Mouse (Mus musculus): ENCODE measurements at regions not wholly inside any gene's neighbourhood (a gene's known extent, or its start where the extent isn't known, plus 50 kb on each side); places are given as distances from the start of the nearest gene placed in this dataset.
"Not testable (repeated sequence)": the region's sequence is repeated elsewhere in the genome, so short reads cannot be mapped to it uniquely, and the experiment has no call there.

DNA sequence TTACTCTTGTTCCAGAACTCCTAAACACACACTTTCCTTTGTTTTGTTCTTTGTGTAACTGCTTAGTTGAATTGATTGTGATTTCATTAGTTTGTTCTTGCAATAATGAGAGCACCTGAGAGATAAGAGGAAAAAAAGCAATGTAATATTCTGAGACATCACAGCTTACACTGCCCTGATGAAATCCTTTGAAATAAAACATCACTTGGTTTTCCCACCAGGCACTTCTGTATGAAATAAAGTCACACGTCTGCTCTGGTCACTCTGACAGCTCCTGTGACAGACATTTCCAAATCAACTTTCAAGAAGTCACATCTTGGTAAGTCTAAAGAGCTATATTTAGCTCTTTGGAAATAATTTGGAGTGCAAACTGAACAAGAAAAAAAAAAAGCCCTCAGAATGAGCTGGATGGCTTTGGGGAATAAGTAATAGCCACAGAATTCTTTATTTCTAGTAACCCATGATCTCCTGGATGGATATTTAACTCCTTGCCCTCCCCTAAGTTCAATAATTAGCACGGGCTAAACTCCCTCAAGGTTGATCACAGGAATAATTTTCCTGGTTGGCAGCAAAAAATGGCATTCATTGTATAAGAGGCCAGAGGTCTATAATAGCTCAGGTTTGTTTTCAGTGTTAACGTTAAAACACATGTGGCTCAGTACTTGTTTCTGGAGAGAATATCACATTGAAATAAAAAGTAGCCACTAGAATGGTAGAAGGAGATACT is 452.4 kb upstream of the Kif18a start:
- Histone ChIP-seq H3K9ac (ENCODE audit: low read depth, low read length) (no peak overlapping the region), H3K27ac (ENCODE audit: low read depth, low read length) (no peak overlapping the region), H3K9me3 (ENCODE audit: control insufficient read depth, low read length) (no peaks in the 10 kb centered on the region), H3K4me2 (replicated peaks; ENCODE audit: low read depth, low read length) (no peak overlapping the region), H3K27me3 (ENCODE audit: control insufficient read depth, insufficient read depth, low read length) (no peaks in the 10 kb centered on the region), H3K4me1 (ENCODE audit: control insufficient read depth, insufficient read depth, low read length) (no peaks in the 10 kb centered on the region), H3K36me3 (ENCODE audit: control insufficient read depth, insufficient read depth, low read length) (no peaks in the 10 kb centered on the region), H3K4me3 (ENCODE audit: low read length) (no peak overlapping the region)
- no peak for ATAC-seq (ENCODE audit: low FRiP score, low TSS enrichment)
- 57% methylated on average over 3 of the region's 3 CpGs for WGBS

DNA sequence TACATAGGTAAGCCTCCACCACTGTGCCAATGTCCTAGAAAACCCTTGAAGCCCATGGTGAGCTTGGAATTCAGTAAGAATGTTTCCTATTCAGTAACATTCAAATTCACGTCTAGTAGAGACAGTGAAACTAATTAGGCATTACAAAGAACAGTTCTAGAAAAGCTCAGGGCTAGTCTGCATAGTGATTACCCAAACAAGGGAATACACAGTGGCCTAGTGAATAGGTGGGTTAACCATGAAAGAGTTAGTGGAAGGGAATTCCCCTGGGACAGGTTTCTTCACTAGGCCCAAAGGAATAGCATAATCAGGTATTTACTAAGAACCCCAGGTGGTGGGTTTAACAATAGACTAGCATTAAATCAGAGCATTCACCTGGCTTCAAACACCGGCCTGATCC is 436.7 kb upstream of the Kif18a start:
- not testable (repeated sequence) for H3K4me2 ChIP-seq (replicated peaks; ENCODE audit: low read depth, low read length); H3K9ac ChIP-seq (ENCODE audit: low read depth, low read length); ATAC-seq (ENCODE audit: low FRiP score, low TSS enrichment); H3K4me3 ChIP-seq (ENCODE audit: low read length); H3K4me1 ChIP-seq (ENCODE audit: control insufficient read depth, insufficient read depth, low read length); H3K27ac ChIP-seq (ENCODE audit: low read depth, low read length); H3K9me3 ChIP-seq (ENCODE audit: control insufficient read depth, low read length); H3K36me3 ChIP-seq (ENCODE audit: control insufficient read depth, insufficient read depth, low read length); H3K27me3 ChIP-seq (ENCODE audit: control insufficient read depth, insufficient read depth, low read length)
- WGBS = 69% methylated on average over 2 of the region's 2 CpGs

- Histone ChIP-seq H3K4me3 (ENCODE audit: low read length) (no peak overlapping the region), H3K9me3 (ENCODE audit: control insufficient read depth, low read length) (no peaks in the 10 kb centered on the region), H3K27me3 (ENCODE audit: control insufficient read depth, insufficient read depth, low read length) (no peaks in the 10 kb centered on the region), H3K4me2 (replicated peaks; ENCODE audit: low read depth, low read length) (no peak overlapping the region), H3K27ac (ENCODE audit: low read depth, low read length) (no peak overlapping the region), H3K36me3 (ENCODE audit: control insufficient read depth, insufficient read depth, low read length) (no peaks in the 10 kb centered on the region), H3K4me1 (ENCODE audit: control insufficient read depth, insufficient read depth, low read length) (no peaks in the 10 kb centered on the region), H3K9ac (ENCODE audit: low read depth, low read length) (no peak overlapping the region)
- no peak for ATAC-seq (ENCODE audit: low FRiP score, low TSS enrichment)
- WGBS = 90% methylated on average over 3 of the region's 3 CpGs
These were observed 432.5 kb upstream of the Kif18a start for GRCm38 (mm10) chr2:108848051-108848450.

DNA sequence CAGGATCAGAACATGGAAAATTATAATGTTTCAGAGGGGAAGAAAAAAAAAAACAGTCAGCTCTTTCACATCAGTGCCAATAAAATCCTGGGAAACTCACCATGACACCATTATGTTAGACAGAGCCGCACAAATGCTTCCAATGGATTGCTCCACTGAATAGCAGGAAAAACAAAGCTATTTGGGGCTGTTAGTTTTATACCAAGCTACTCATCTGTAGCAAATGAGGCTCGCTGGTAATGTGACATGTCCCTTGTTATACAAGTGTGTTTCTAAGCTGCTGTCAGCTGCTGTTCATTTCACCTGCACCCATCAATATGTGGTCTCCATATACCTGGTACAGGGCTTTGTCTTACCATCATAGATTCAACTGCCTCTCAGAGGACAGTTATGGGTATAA is 426.1 kb upstream of the Kif18a start:
- H3K9me3 ChIP-seq (ENCODE audit: control insufficient read depth, low read length) = no peaks in the 10 kb centered on the region
- no peak for ATAC-seq (ENCODE audit: low FRiP score, low TSS enrichment)
- H3K4me1 ChIP-seq (ENCODE audit: control insufficient read depth, insufficient read depth, low read length) = no peaks in the 10 kb centered on the region
- H3K27me3 ChIP-seq (ENCODE audit: control insufficient read depth, insufficient read depth, low read length) = no peaks in the 10 kb centered on the region
- no peaks in the 10 kb centered on the region for H3K36me3 ChIP-seq (ENCODE audit: control insufficient read depth, insufficient read depth, low read length)
- H3K9ac ChIP-seq (ENCODE audit: low read depth, low read length) = no peak overlapping the region
- no peak overlapping the region for H3K4me2 ChIP-seq (replicated peaks; ENCODE audit: low read depth, low read length)
- H3K4me3 ChIP-seq (ENCODE audit: low read length) = no peak overlapping the region
- WGBS = 30% methylated on average over 2 of the region's 2 CpGs
- no peak overlapping the region for H3K27ac ChIP-seq (ENCODE audit: low read depth, low read length)

DNA sequence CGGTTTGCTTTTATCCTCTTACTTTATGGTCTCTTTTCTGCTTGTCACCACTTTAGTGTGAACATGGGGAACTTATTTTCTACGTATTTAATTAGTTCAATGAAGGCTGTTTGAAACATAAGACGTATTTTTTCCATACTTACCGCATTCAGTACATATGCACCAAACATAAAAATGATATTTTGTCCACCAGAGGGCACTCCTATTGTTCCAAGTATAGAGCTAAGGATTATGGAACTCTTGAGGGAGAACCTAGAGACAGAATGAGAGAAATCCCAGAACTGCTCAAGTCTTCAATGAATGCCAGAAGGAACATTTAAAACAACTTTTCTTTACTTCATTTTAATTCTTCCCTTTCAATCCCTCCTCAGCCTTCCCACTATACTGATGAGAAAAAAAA is 403.4 kb upstream of the Kif18a start:
- Histone ChIP-seq H3K27ac (ENCODE audit: low read depth, low read length) (no peak overlapping the region), H3K4me1 (ENCODE audit: control insufficient read depth, insufficient read depth, low read length) (no peaks in the 10 kb centered on the region), H3K36me3 (ENCODE audit: control insufficient read depth, insufficient read depth, low read length) (no peaks in the 10 kb centered on the region), H3K4me2 (replicated peaks; ENCODE audit: low read depth, low read length) (no peak overlapping the region), H3K9ac (ENCODE audit: low read depth, low read length) (no peak overlapping the region), H3K9me3 (ENCODE audit: control insufficient read depth, low read length) (no peaks in the 10 kb centered on the region), H3K4me3 (ENCODE audit: low read length) (no peak overlapping the region), H3K27me3 (ENCODE audit: control insufficient read depth, insufficient read depth, low read length) (no peaks in the 10 kb centered on the region)
- ATAC-seq (ENCODE audit: low FRiP score, low TSS enrichment) = no peak
- 78% methylated on average over 4 of the region's 4 CpGs for WGBS

- Histone ChIP-seq H3K9me3 (ENCODE audit: control insufficient read depth, low read length) (no peaks in the 10 kb centered on the region), H3K36me3 (ENCODE audit: control insufficient read depth, insufficient read depth, low read length) (no peaks in the 10 kb centered on the region), H3K4me2 (replicated peaks; ENCODE audit: low read depth, low read length) (no peak overlapping the region), H3K27ac (ENCODE audit: low read depth, low read length) (no peak overlapping the region), H3K27me3 (ENCODE audit: control insufficient read depth, insufficient read depth, low read length) (no peaks in the 10 kb centered on the region), H3K4me3 (ENCODE audit: low read length) (no peak overlapping the region), H3K4me1 (ENCODE audit: control insufficient read depth, insufficient read depth, low read length) (no peaks in the 10 kb centered on the region), H3K9ac (ENCODE audit: low read depth, low read length) (no peak overlapping the region)
- WGBS = 68% methylated on average over 3 of the region's 3 CpGs
- no peak for ATAC-seq (ENCODE audit: low FRiP score, low TSS enrichment)
These were observed 402.9 kb upstream of the Kif18a start for GRCm38 (mm10) chr2:108877676-108878075.

DNA sequence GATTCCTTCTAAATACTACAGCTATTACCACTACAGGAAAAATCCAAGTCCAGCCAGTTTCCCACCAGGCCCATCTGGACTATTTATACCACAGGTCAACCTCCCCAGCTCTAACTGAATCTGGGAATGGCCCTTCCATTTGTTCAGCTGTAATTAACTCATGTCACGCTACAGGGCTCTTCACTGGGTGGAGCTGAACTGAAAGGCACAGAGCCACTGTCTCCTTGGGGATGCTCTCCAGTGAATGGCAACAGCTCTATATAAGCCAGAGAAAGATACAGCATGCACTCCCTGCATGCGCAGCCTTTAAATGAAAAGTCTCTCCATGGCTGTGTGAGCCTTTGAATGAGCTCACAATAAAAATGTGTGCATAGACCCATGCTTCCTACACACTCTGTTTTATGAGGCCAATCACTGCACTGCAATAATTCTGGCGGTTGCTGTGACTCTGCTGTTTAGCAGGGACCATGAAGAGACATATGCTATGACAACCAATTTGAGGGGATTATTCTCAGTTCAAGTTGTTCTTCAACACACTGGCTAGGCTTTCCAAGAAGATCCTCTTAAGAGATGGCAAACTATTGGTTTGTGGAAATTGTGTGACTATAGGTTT is 376.3 kb upstream of the Kif18a start:
- H3K4me2 ChIP-seq (replicated peaks; ENCODE audit: low read depth, low read length) = no peak overlapping the region
- no peaks in the 10 kb centered on the region for H3K4me1 ChIP-seq (ENCODE audit: control insufficient read depth, insufficient read depth, low read length)
- WGBS = 44% methylated on average over 3 of the region's 3 CpGs
- H3K27me3 ChIP-seq (ENCODE audit: control insufficient read depth, insufficient read depth, low read length) = no peaks in the 10 kb centered on the region
- no peaks in the 10 kb centered on the region for H3K36me3 ChIP-seq (ENCODE audit: control insufficient read depth, insufficient read depth, low read length)
- ATAC-seq (ENCODE audit: low FRiP score, low TSS enrichment) = no peak
- H3K27ac ChIP-seq (ENCODE audit: low read depth, low read length) = no peak overlapping the region
- H3K9ac ChIP-seq (ENCODE audit: low read depth, low read length) = no peak overlapping the region
- H3K4me3 ChIP-seq (ENCODE audit: low read length) = no peak overlapping the region
- no peaks in the 10 kb centered on the region for H3K9me3 ChIP-seq (ENCODE audit: control insufficient read depth, low read length)

DNA sequence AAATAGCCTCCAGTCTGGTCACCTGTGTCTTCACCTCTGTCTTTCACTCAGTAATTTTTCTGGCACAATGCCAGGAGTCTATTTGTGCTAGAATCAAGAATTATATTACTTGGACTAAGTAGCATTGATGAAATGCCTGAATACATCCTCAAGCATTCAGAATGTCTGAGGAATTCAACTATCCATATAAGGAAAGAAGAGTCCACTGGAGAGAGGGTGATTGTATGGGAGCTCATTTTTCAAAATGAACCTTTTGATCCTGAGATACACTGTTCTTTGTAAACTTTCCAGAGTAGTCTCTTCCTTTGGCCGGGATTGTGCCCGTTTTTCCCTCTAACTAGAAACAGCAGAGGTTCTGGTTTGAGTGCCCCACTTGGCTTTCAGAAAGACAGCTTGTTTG is 367.0 kb upstream of the Kif18a start:
- 88% methylated on average over 2 of the region's 2 CpGs for WGBS
- no peak for ATAC-seq (ENCODE audit: low FRiP score, low TSS enrichment)
- no peak overlapping the region for H3K27ac ChIP-seq (ENCODE audit: low read depth, low read length)

GRCm38 (mm10) chr2:108913967-108914366 is 366.6 kb upstream of the Kif18a start:
- no peak overlapping the region for H3K4me2 ChIP-seq (replicated peaks; ENCODE audit: low read depth, low read length)
- H3K27ac ChIP-seq (ENCODE audit: low read depth, low read length) = no peak overlapping the region
- ATAC-seq (ENCODE audit: low FRiP score, low TSS enrichment) = no peak
- no peaks in the 10 kb centered on the region for H3K9me3 ChIP-seq (ENCODE audit: control insufficient read depth, low read length)
- no peaks in the 10 kb centered on the region for H3K36me3 ChIP-seq (ENCODE audit: control insufficient read depth, insufficient read depth, low read length)
- WGBS = 81% methylated on average over 3 of the region's 3 CpGs
- no peaks in the 10 kb centered on the region for H3K27me3 ChIP-seq (ENCODE audit: control insufficient read depth, insufficient read depth, low read length)
- no peak overlapping the region for H3K9ac ChIP-seq (ENCODE audit: low read depth, low read length)
- no peaks in the 10 kb centered on the region for H3K4me1 ChIP-seq (ENCODE audit: control insufficient read depth, insufficient read depth, low read length)
- H3K4me3 ChIP-seq (ENCODE audit: low read length) = no peak overlapping the region

More for the DNA sequence above, 367.0 kb upstream of the Kif18a start:
- no peaks in the 10 kb centered on the region for H3K36me3 ChIP-seq (ENCODE audit: control insufficient read depth, insufficient read depth, low read length)
- H3K4me3 ChIP-seq (ENCODE audit: low read length) = no peak overlapping the region
- H3K4me1 ChIP-seq (ENCODE audit: control insufficient read depth, insufficient read depth, low read length) = no peaks in the 10 kb centered on the region
- no peaks in the 10 kb centered on the region for H3K27me3 ChIP-seq (ENCODE audit: control insufficient read depth, insufficient read depth, low read length)
- H3K4me2 ChIP-seq (replicated peaks; ENCODE audit: low read depth, low read length) = no peak overlapping the region
- no peaks in the 10 kb centered on the region for H3K9me3 ChIP-seq (ENCODE audit: control insufficient read depth, low read length)
- H3K9ac ChIP-seq (ENCODE audit: low read depth, low read length) = no peak overlapping the region

Measured in kidney, embryonic 14.5 days (tissue).